Mouse (Mus musculus): ENCODE data around the gene Mfap2. TPM values are rescaled to one million over a fixed set of nuclear protein-coding genes. Genes with fewer than 3 reads are reported as not detected.

The Mfap2 gene
- total RNA-seq, 1 experiment from 2014 or later: not detected

DNA sequence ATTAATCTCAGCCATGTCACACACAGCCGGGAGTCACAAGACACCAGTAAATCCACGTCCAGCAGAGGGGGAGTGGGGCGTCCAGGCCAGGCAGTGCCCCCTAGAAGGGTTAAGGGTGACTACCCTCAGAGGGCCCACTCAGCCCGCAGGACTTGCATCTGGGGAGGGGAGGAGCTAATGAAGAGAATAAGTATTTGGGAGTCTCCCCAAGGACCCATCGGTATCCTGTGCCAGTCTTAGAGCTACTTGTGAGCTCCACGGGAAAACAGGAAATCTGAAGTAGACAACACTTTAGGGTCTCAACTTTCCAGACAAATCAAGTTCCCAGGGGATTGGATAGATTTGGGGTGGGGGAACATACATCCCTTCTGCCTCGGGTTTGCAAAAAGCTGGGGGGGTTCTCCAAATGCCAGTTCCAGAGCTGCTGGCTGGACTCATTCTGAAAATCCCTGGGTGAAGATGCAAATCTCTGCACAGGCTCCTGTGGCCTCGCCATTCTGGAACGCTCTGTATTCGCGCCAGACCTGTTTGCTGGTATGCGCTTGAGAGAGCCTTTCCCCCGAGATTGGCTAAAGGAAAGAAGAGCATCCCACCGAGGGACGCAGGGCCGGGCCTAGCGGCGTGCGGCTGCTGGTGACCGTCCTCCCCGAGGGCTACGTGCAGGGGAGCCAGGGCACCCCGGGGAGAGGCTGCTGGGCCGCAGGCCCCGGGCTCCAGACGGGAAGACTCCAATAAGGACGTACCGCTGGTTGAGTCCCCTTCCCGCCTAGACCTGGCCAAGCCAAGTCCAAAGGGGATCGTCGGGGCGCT, 49.6 kb downstream of the Mfap2 start:
- ATAC-seq (replicated peaks; ENCODE audit: insufficient number of reproducible peaks, low FRiP score, low TSS enrichment, poor library complexity, severe bottlenecking): 0 out of 2 replicates have a peak, but pooled peaks have one; percentile 0

GRCm38 (mm10) chr4:141060426-141061301, 50.4 kb downstream of the Mfap2 start, which contains the start of gene Crocc:
TSS of gene Crocc (minus strand) at chr4:141060550.
- ATAC-seq (replicated peaks; ENCODE audit: insufficient number of reproducible peaks, low FRiP score, low TSS enrichment, poor library complexity, severe bottlenecking): peak; percentile 90

- no peak for ATAC-seq (replicated peaks; ENCODE audit: insufficient number of reproducible peaks, low FRiP score, low TSS enrichment, poor library complexity, severe bottlenecking)
Measured at GRCm38 (mm10) chr4:141064104-141064659, 54.0 kb downstream of the Mfap2 start.

DNA sequence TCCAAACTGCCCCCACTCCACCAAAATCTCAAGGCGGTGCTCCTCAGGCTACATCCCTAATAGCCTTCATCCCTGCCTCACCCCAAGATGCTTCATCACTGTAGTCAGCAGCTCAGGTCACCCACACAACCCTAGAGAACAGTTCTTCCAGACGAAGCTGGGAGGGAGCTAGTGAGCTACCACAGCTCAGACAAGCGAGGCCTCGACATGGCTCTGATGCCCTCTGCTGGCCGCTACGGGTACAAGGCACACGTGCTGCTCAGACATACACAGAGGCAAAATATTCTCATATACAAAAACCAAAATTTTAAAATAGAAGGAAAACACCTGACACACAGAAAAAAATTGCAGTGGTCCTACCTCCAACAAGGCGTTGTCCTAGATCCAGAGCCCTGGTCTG, 54.9 kb downstream of the Mfap2 start:
- ATAC-seq (replicated peaks; ENCODE audit: insufficient number of reproducible peaks, low FRiP score, low TSS enrichment, poor library complexity, severe bottlenecking): peak; percentile 69

Other genes starting within 250 kb of the Mfap2 start
- 5.7 to 16.3 TPM (median 13.0 TPM) in 3 replicates for gene Padi4, start 236.2 kb upstream of the Mfap2 start, total RNA-seq (2017)
- gene Padi3, start 199.8 kb upstream of the Mfap2 start, total RNA-seq (2017): not detected in 3 replicates
- gene Padi1, start 164.6 kb upstream of the Mfap2 start, total RNA-seq (2017): 0.29 to 0.86 TPM in 2 of 3 replicates, not detected in the other
- 41.3 to 73.2 TPM (median 47.7 TPM) in 3 replicates for gene Padi2, start 104.1 kb upstream of the Mfap2 start, total RNA-seq (2017)
- 122 to 131 TPM (median 125 TPM) in 3 replicates for gene Sdhb, start 49.2 kb upstream of the Mfap2 start, total RNA-seq (2017)
- 29.4 to 38.3 TPM (median 34.3 TPM) in 3 replicates for gene Atp13a2, start 23.5 kb upstream of the Mfap2 start, total RNA-seq (2017)
- 4.8 to 12.1 TPM (median 8.5 TPM) in 3 replicates for gene Crocc, start 50.1 kb downstream of the Mfap2 start, total RNA-seq (2017)
- gene Necap2, start 67.9 kb downstream of the Mfap2 start, total RNA-seq (2017): 103 to 149 TPM (median 111 TPM) in 3 replicates
- gene Spata21, start 77.9 kb downstream of the Mfap2 start, total RNA-seq (2017): not detected in 3 replicates
- 35.3 to 47.0 TPM (median 43.5 TPM) in 3 replicates for gene Szrd1, start 129.4 kb downstream of the Mfap2 start, total RNA-seq (2017)
- 5.0 to 11.5 TPM (median 5.5 TPM) in 3 replicates for gene Fbxo42, start 137.5 kb downstream of the Mfap2 start, total RNA-seq (2017)
- gene Rsg1, start 203.5 kb downstream of the Mfap2 start, total RNA-seq (2017): 0.38 to 2.7 TPM in 2 of 3 replicates, not detected in the other
- not detected in 3 replicates for gene Arhgef19, start 229.1 kb downstream of the Mfap2 start, total RNA-seq (2017)

All from monocyte, adult 5-6 weeks (primary cell).